12 mouse cellular contexts compared by ENCODE assay signal in the genomic region with DNA sequence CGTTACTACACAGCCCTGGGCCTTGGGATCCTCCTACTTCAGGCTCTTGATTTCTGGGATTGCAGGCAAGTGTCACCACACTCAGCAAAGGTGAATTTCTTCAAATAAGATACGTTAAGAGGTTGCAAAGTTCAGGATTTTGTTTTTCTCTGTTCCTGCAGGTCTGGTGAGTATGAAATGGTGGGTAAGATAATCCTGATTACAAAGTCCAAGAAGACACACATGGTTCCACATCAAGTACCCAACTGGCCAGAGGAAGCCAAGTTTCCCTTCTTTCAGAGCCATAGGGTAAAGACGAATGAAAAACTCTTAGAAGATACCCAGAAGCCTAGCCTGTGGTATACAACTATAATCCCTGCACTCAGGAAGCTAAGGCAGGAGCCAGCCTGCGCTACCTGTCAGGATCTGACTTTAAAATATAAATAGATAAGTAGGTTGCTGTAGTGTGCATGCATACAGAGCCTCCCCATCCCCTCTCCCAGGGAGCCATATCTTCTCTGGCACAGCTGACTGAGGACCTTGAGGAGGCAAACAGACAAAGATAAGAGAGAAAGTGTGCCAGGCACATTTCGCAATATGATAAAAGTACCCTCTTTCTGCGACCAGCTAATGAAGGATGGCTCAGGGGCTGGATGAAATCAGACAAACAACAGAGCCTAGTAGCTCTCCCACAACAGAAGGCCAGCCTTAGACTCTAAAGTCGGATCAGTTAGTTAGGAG. TPM values are rescaled to one million over a fixed set of nuclear protein-coding genes. Genes with fewer than 3 reads are reported as not detected.
A peak's percentile ranks its signal among the peaks of the same experiment; 100 is the strongest.
DNase-seq lines count a peak whose midpoint lies in the region; ATAC-seq lines count a peak whose summit lies in the region.
"Had no signal": no experiment of that assay in that cellular context is flagged by ENCODE, and none has a peak within 500 bp of the region (broad histone marks: within the 10 kb centered on the region; RNA-seq: fewer than 3 reads in every experiment).

No protein-coding gene starts in this region.

- H3K9me3 ChIP-seq in erythroblast, embryonic 14.5 days (ENCODE audit: control insufficient read depth, low read length): no peaks in the 10 kb centered on the region
- H3K9me3 ChIP-seq: heart, embryonic 15.5 days; limb, embryonic 10.5 days had no signal

- H3K36me3 ChIP-seq in erythroblast, embryonic 14.5 days (ENCODE audit: control insufficient read depth): peaks cover 97% of the 10 kb centered on the region

- H3K4me1 ChIP-seq in erythroblast, embryonic 14.5 days (ENCODE audit: control insufficient read depth): peaks cover 85% of the 10 kb centered on the region
- H3K4me1 ChIP-seq: limb, embryonic 10.5 days had no signal

- no peaks in the 10 kb centered on the region for H3K27me3 ChIP-seq in erythroblast, embryonic 14.5 days (ENCODE audit: control insufficient read depth)
- H3K27me3 ChIP-seq: heart, embryonic 15.5 days had no signal

- peak; percentile 85 for ATAC-seq in megakaryocyte-erythroid progenitor cell, adult 5-6 weeks (replicated peaks; ENCODE audit: low FRiP score, low TSS enrichment, poor library complexity, severe bottlenecking)
- ATAC-seq in granulocyte monocyte progenitor cell, adult 5-6 weeks (replicated peaks; ENCODE audit: poor library complexity, severe bottlenecking): no peak

- peak overlapping the region; percentile 44 for H3K4me3 ChIP-seq in erythroblast, embryonic 14.5 days (replicated peaks)
- H3K4me3 ChIP-seq: heart, embryonic 15.5 days; layer of hippocampus, adult 2 months; limb, embryonic 10.5 days had no signal

- peak; percentile 66 for DNase-seq in adrenal gland, adult 2 months
- DNase-seq in adrenal gland, postnatal 25 days: no peak
- peak; percentile 78 for DNase-seq in ovary, adult 18-20 months (ENCODE audit: low spot score)
- no peak for DNase-seq in ovary, postnatal 14 days (ENCODE audit: low spot score)
- DNase-seq in right cerebral cortex, postnatal 25 days: no peak
- DNase-seq: cerebellum, postnatal 36 days had no signal

RNA-seq across cellular contexts. Expression of gene Cabin1, which starts 58.3 kb away (rescaled TPM):
- total RNA-seq in adrenal gland, adult 2 months (2021): 10 to 100 TPM; 24.2 to 31.9 TPM
- polyA plus RNA-seq in adrenal gland, adult 2 months (2012; rRNA removed): 38.4 and 42.6 TPM in 2 replicates
- 34.3 and 40.7 TPM in 2 replicates for total RNA-seq in adrenal gland, postnatal 25 days (2021)
- polyA plus RNA-seq in erythroblast, embryonic 14.5 days (2012): 10.8 and 12.0 TPM in 2 replicates
- total RNA-seq in megakaryocyte-erythroid progenitor cell, adult 5-6 weeks (2014; fragmentation: Nextera tagmentation): 71.3 and 96.2 TPM in 2 replicates
- 25.5 and 33.5 TPM in 2 replicates for total RNA-seq in megakaryocyte-erythroid progenitor cell, adult 5-6 weeks (2017)
- 48.8 and 68.8 TPM in 2 replicates for total RNA-seq in granulocyte monocyte progenitor cell, adult 5-6 weeks (2014; fragmentation: Nextera tagmentation)
- total RNA-seq in granulocyte monocyte progenitor cell, adult 5-6 weeks (2017): 23.0 and 24.9 TPM in 2 replicates

Comparison
In these comparisons a context has a peak if more than half of its experiments do, and no peak if none do; other contexts are left out.
1. DNase-seq: peak in adrenal gland, adult 2 months (single experiment) and ovary, adult 18-20 months (single experiment); none in adrenal gland, postnatal 25 days (single experiment), ovary, postnatal 14 days (single experiment) and right cerebral cortex, postnatal 25 days (single experiment).